Mouse (Mus musculus) layer of hippocampus, adult 18-20 months (tissue): ENCODE measurements around the gene Gm10408. TPM values are rescaled to one million over a fixed set of nuclear protein-coding genes. Genes with fewer than 3 reads are reported as not detected.
"Not testable (repeated sequence)": the region's sequence is repeated elsewhere in the genome, so short reads cannot be mapped to it uniquely, and the experiment has no call there.

Source experiments
- DNase-seq, 2 experiments: peaks; one replicate each; pipeline ENCODE4 v3.0.0; 2022; ENCODE audit warnings: low spot score in 2 of 2
- long read RNA-seq: library from polyadenylated mRNA; stranded (forward); transcript quantifications from one replicate; pipeline ENCODE4 v2.0.0, GENCODE M21; 2021
- total RNA-seq, 2 experiments: library from RNA; stranded (reverse); gene quantifications; 2 replicates each; pipeline ENCODE4 v1.2.3; 2021

Gene Gm10408
- total RNA-seq = not detected
- long read RNA-seq = 0 reads

GRCm38 (mm10) chr14:3449079-3449478 lies at the start of gene Gm10408:
Gene Gm10408, plus strand, starts transcription at chr14:3449379.
- not testable (repeated sequence) for DNase-seq

GRCm38 (mm10) chr14:3412314-3412713 lies 36.9 kb upstream of the Gm10408 start, which contains the start of gene Gm10409:
Gene Gm10409, plus strand, starts transcription at chr14:3412614.
- not testable (repeated sequence) for DNase-seq

GRCm38 (mm10) chr14:3427803-3428202 lies 21.4 kb upstream of the Gm10408 start, which contains the start of gene Gm3005:
Gene Gm3005, plus strand, starts transcription at chr14:3428103.
- not testable (repeated sequence) for DNase-seq

Other genes starting within 250 kb of the Gm10408 start
- gene D830030K20Rik, start 240.9 kb upstream of the Gm10408 start, total RNA-seq = 1 to 10 TPM; 3.4 to 3.9 TPM
- under 1 TPM in 1 of 2 experiments, not detected in 1; 0.52 TPM for gene Gm2956, start 116.8 kb upstream of the Gm10408 start, total RNA-seq
- not detected for gene Gm10413, start 54.3 kb upstream of the Gm10408 start, total RNA-seq
- gene Gm10409, start 36.8 kb upstream of the Gm10408 start, total RNA-seq = 1 to 10 TPM; 2.5 to 3.4 TPM
- gene Gm3005, start 21.3 kb upstream of the Gm10408 start, total RNA-seq = not detected
- not detected for gene Gm3012, start 185.1 kb downstream of the Gm10408 start, total RNA-seq
- gene Gm3020, start 202.7 kb downstream of the Gm10408 start, total RNA-seq = 1 to 10 TPM; 2.5 to 3.4 TPM
- gene Gm3043, start 239.4 kb downstream of the Gm10408 start, total RNA-seq = not detected